Mouse (Mus musculus): ENCODE measurements at regions not wholly inside any gene's neighbourhood (a gene's known extent, or its start where the extent isn't known, plus 50 kb on each side); places are given as distances from the start of the nearest gene placed in this dataset.

DNA sequence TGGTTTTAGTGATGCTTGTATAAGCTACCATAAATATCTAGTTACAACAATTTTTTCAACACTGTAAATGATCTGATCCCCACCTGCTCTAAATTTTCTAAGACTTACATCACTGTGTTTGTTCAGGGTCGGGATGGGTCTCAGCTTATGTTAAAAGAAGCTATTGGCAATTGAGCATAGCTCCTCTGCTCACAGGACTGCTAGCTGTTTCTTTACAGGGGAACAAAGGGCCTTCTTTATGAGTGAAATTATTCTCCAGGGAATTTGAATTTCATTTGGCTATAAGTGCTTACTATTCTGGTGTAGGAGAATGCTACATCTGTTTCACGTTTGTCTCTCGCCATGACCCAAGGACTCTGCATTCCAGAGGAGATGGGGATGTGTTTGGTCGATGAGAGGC is 255.6 kb upstream of the Ccdc54 start:
- Histone ChIP-seq H3K27ac (replicated peaks; ENCODE audit: low read depth, low read length) (no peak overlapping the region), H3K27me3 (replicated peaks; ENCODE audit: control insufficient read depth, insufficient read depth, low read length) (no peaks in the 10 kb centered on the region), H3K9ac (ENCODE audit: low read depth, low read length) (no peak overlapping the region), H3K36me3 (ENCODE audit: control insufficient read depth, insufficient read depth, low read length) (no peaks in the 10 kb centered on the region), H3K9me3 (ENCODE audit: control insufficient read depth, low read length) (no peaks in the 10 kb centered on the region), H3K4me2 (ENCODE audit: low read depth, low read length) (no peak overlapping the region), H3K4me1 (ENCODE audit: control insufficient read depth, insufficient read depth, low read length) (no peaks in the 10 kb centered on the region; the same call in 1 of the 2 replicates), H3K4me3 (ENCODE audit: low read depth, low read length) (no peak overlapping the region)
- ATAC-seq (ENCODE audit: low read depth) (peak; percentile 62), DNase-seq (ENCODE audit: low spot score) (peak; percentile 69)
- WGBS, result 26% methylated on average over 4 of the region's 4 CpGs

DNA sequence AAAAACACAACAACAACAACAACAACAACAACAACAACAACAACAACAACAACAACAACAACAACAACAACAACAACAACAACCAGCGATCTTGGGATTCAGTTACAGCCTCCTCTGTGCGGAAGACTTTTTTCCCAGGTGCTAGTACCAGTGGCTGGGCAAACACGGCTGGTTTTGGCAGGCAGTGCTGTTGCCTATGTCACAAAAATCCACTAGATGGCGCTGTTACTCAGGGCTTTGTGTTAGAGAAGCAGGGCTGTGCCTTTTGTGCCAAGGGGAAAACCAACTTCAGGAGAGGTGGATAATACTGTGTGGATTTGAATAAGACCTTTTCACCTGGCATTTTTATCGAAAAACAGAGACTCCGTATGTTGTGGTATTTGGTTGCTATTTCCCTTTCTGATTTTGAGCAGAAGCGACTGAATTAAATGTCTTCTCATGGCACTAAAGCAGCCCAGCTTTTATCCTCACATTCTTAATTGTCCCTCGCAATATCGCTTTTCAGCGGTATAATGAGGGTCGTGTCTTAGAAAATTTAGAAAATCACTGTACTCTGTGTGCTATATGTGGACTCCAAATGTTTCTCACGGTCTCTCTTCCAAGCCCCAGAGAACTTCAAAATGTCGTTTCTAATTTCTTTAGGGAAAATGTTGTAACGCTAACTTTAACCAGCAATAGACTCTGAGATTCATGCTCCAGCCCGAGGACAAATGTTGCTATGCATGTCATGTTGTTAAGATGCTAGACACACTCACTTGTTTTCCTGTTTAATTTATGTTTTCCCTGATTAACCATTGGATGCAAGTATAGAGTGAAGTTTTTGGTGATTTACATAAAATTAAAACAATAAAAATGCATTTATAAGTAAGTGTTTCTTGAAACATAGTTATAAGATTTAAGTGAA is 251.0 kb upstream of the Ccdc54 start:
- no peak overlapping the region for H3K4me3 ChIP-seq (ENCODE audit: low read depth, low read length)
- peak; percentile 91 for ATAC-seq (ENCODE audit: low read depth)
- no peaks in the 10 kb centered on the region; the same call in 1 of the 2 replicates for H3K4me1 ChIP-seq (ENCODE audit: control insufficient read depth, insufficient read depth, low read length)
- H3K27ac ChIP-seq (replicated peaks; ENCODE audit: low read depth, low read length), result no peak overlapping the region
- 28% methylated on average over 15 of the region's 15 CpGs for WGBS
- H3K27me3 ChIP-seq (replicated peaks; ENCODE audit: control insufficient read depth, insufficient read depth, low read length), result no peaks in the 10 kb centered on the region
- H3K9ac ChIP-seq (ENCODE audit: low read depth, low read length), result no peak overlapping the region
- H3K9me3 ChIP-seq (ENCODE audit: control insufficient read depth, low read length), result no peaks in the 10 kb centered on the region
- DNase-seq (ENCODE audit: low spot score), result peak; percentile 90
- peak overlapping the region; percentile 47 for H3K4me2 ChIP-seq (ENCODE audit: low read depth, low read length)
- no peaks in the 10 kb centered on the region for H3K36me3 ChIP-seq (ENCODE audit: control insufficient read depth, insufficient read depth, low read length)

DNA sequence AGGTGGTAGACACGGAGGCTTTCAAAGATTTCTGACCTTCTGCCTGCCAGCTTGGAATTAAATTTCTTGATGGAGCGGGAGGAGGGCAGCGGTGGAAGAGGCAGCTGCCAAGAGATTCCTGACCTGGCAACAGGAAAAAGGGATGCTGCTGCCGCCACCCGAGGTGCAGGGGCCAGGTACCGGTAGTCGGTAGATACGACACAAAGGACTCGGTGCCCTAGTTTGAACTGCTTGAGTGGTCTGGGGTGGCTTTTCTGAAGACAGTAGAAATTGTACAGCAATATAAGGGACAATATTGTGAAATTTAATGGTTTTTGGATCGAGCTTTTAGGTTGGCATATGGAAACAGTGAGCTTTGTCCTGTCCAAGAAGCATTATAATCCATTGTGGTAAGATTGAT is 250.3 kb upstream of the Ccdc54 start:
- Histone ChIP-seq H3K9ac (ENCODE audit: low read depth, low read length) (no peak overlapping the region), H3K27me3 (replicated peaks; ENCODE audit: control insufficient read depth, insufficient read depth, low read length) (no peaks in the 10 kb centered on the region), H3K36me3 (ENCODE audit: control insufficient read depth, insufficient read depth, low read length) (no peaks in the 10 kb centered on the region), H3K4me2 (ENCODE audit: low read depth, low read length) (no peak overlapping the region), H3K4me3 (ENCODE audit: low read depth, low read length) (no peak overlapping the region), H3K27ac (replicated peaks; ENCODE audit: low read depth, low read length) (no peak overlapping the region), H3K4me1 (ENCODE audit: control insufficient read depth, insufficient read depth, low read length) (no peaks in the 10 kb centered on the region), H3K9me3 (ENCODE audit: control insufficient read depth, low read length) (no peaks in the 10 kb centered on the region)
- ATAC-seq (ENCODE audit: low read depth), result no peak
- DNase-seq (ENCODE audit: low spot score), result no peak
- 63% methylated on average over 10 of the region's 10 CpGs for WGBS

DNA sequence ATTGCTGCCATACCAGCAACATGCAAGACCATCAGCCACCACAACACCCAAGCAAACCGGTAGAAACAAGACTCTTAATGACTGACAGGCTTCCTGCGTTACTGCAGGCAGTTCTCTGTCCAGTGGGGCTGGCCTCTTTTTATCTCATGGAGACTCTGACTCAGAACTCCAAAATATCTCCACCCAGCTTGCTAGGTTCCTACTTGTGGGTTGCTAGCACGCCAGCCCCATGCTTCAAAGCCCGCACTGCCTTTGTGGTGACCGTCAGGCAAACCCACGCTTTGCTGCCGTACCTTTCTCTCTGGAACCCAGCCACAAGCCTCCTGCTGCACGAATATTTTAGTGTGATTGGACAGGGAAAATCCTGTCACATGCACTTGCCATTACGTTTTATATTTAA is 248.7 kb upstream of the Ccdc54 start:
- no peak overlapping the region for H3K4me2 ChIP-seq (ENCODE audit: low read depth, low read length)
- H3K4me1 ChIP-seq (ENCODE audit: control insufficient read depth, insufficient read depth, low read length), result no peaks in the 10 kb centered on the region
- WGBS, result 67% methylated on average over 9 of the region's 9 CpGs
- no peaks in the 10 kb centered on the region for H3K9me3 ChIP-seq (ENCODE audit: control insufficient read depth, low read length)
- H3K9ac ChIP-seq (ENCODE audit: low read depth, low read length), result no peak overlapping the region
- H3K4me3 ChIP-seq (ENCODE audit: low read depth, low read length), result no peak overlapping the region
- H3K27me3 ChIP-seq (replicated peaks; ENCODE audit: control insufficient read depth, insufficient read depth, low read length), result no peaks in the 10 kb centered on the region
- no peaks in the 10 kb centered on the region for H3K36me3 ChIP-seq (ENCODE audit: control insufficient read depth, insufficient read depth, low read length)
- DNase-seq (ENCODE audit: low spot score), result no peak
- no peak overlapping the region for H3K27ac ChIP-seq (replicated peaks; ENCODE audit: low read depth, low read length)
- ATAC-seq (ENCODE audit: low read depth), result no peak

DNA sequence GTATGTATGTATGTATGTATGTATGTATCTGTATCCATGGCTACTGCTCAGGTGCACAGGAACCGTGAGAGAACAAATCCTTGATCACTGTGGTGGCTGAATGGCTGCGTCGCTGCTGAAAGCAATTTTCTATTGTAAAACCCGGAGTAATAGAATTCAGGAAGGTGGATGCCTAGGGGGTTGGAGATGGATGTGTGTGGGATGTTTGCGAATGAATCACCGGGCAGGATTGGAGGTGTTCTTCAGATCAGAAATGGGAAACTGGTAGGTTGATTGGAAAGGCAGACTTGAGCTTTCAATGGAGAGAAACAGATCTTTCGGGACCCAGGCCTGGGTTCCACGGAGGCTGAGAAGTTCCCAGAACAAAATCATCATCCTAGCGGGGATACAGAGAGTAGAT is 246.5 kb upstream of the Ccdc54 start:
- H3K4me2 ChIP-seq (ENCODE audit: low read depth, low read length), result no peak overlapping the region

DNA sequence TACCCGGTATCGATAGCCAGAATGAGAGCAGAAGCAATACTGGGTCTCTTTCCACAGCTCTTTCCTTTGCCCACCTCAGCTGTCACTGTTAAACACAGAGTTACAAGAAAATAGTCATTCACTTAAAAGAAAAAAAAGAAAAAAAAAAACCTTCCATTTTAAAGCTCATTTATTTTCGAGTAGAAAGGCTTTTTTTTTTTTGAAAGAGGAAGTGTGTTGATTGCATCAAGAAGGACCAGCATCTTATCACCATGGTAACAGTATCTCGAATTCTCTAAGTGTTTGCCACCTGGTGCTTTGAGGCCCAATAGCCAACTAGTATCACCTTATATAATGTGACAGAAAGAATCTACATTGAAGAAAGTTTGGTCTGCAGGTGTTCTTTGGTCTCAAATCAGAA is 245.5 kb upstream of the Ccdc54 start:
- ATAC-seq (ENCODE audit: low read depth), result no peak

More for the DNA sequence above, 246.5 kb upstream of the Ccdc54 start:
- Histone ChIP-seq H3K9ac (ENCODE audit: low read depth, low read length) (no peak overlapping the region), H3K27ac (replicated peaks; ENCODE audit: low read depth, low read length) (no peak overlapping the region), H3K27me3 (replicated peaks; ENCODE audit: control insufficient read depth, insufficient read depth, low read length) (no peaks in the 10 kb centered on the region), H3K36me3 (ENCODE audit: control insufficient read depth, insufficient read depth, low read length) (no peaks in the 10 kb centered on the region), H3K9me3 (ENCODE audit: control insufficient read depth, low read length) (no peaks in the 10 kb centered on the region), H3K4me1 (ENCODE audit: control insufficient read depth, insufficient read depth, low read length) (no peaks in the 10 kb centered on the region), H3K4me3 (ENCODE audit: low read depth, low read length) (no peak overlapping the region)
- ATAC-seq (ENCODE audit: low read depth) (no peak), DNase-seq (ENCODE audit: low spot score) (no peak)
- 85% methylated on average over 9 of the region's 9 CpGs for WGBS

DNA sequence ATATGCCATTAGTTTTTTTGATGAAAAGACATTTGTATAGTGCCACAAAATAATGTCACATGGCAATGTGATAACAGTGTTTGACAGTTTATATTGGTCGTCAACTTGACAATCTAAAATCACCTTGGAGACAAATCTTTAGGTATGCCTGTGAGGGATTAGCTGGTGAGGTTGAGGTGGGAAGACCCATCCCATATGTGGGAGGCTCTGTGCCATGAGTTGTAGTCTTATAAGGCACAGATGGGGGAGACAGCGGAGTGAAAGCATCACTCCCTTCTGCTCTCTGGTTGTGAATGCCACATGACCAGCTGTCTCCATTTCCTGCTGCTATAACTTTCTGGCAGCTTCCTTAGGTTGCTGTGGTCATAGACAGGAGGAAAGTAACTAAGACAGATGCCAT is 242.4 kb upstream of the Ccdc54 start:
- Histone ChIP-seq H3K27me3 (replicated peaks; ENCODE audit: control insufficient read depth, insufficient read depth, low read length) (no peaks in the 10 kb centered on the region), H3K9ac (ENCODE audit: low read depth, low read length) (no peak overlapping the region), H3K9me3 (ENCODE audit: control insufficient read depth, low read length) (no peaks in the 10 kb centered on the region), H3K36me3 (ENCODE audit: control insufficient read depth, insufficient read depth, low read length) (no peaks in the 10 kb centered on the region), H3K4me1 (ENCODE audit: control insufficient read depth, insufficient read depth, low read length) (no peaks in the 10 kb centered on the region), H3K27ac (replicated peaks; ENCODE audit: low read depth, low read length) (no peak overlapping the region), H3K4me2 (ENCODE audit: low read depth, low read length) (no peak overlapping the region), H3K4me3 (ENCODE audit: low read depth, low read length) (no peak overlapping the region)
- DNase-seq (ENCODE audit: low spot score) (no peak), ATAC-seq (ENCODE audit: low read depth) (no peak)
- 82% methylated on average over 2 of the region's 2 CpGs for WGBS

More for the DNA sequence above, 245.5 kb upstream of the Ccdc54 start:
- no peaks in the 10 kb centered on the region for H3K9me3 ChIP-seq (ENCODE audit: control insufficient read depth, low read length)
- H3K36me3 ChIP-seq (ENCODE audit: control insufficient read depth, insufficient read depth, low read length), result no peaks in the 10 kb centered on the region
- H3K4me1 ChIP-seq (ENCODE audit: control insufficient read depth, insufficient read depth, low read length), result no peaks in the 10 kb centered on the region
- no peak for DNase-seq (ENCODE audit: low spot score)
- H3K4me3 ChIP-seq (ENCODE audit: low read depth, low read length), result no peak overlapping the region
- 69% methylated on average over 4 of the region's 4 CpGs for WGBS
- no peak overlapping the region for H3K27ac ChIP-seq (replicated peaks; ENCODE audit: low read depth, low read length)
- H3K4me2 ChIP-seq (ENCODE audit: low read depth, low read length), result no peak overlapping the region
- H3K9ac ChIP-seq (ENCODE audit: low read depth, low read length), result no peak overlapping the region
- H3K27me3 ChIP-seq (replicated peaks; ENCODE audit: control insufficient read depth, insufficient read depth, low read length), result no peaks in the 10 kb centered on the region

DNA sequence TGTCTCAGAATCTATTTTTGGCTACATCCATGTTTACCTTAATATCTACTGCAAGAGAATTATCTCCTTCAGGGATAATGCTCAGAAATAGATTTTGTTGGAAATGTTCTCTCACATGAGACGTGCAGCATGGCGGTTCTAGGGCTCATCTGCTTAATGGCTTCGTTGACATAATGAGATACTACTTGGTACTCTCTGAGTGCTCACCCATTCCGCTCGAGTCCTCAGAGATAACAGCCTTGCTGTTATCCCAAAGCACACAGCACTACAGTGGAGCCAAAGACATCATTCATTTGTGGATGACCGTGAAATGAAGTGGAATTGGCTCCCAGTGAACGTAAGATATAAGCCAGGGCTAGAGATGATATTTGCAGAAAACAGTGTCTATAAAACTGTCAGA is 231.4 kb upstream of the Ccdc54 start:
- Histone ChIP-seq H3K4me2 (ENCODE audit: low read depth, low read length) (no peak overlapping the region), H3K9ac (ENCODE audit: low read depth, low read length) (no peak overlapping the region), H3K27me3 (replicated peaks; ENCODE audit: control insufficient read depth, insufficient read depth, low read length) (no peaks in the 10 kb centered on the region), H3K4me3 (ENCODE audit: low read depth, low read length) (no peak overlapping the region), H3K27ac (replicated peaks; ENCODE audit: low read depth, low read length) (no peak overlapping the region), H3K9me3 (ENCODE audit: control insufficient read depth, low read length) (no peaks in the 10 kb centered on the region), H3K4me1 (ENCODE audit: control insufficient read depth, insufficient read depth, low read length) (no peaks in the 10 kb centered on the region), H3K36me3 (ENCODE audit: control insufficient read depth, insufficient read depth, low read length) (no peaks in the 10 kb centered on the region)
- 75% methylated on average over 7 of the region's 7 CpGs for WGBS
- no peak for ATAC-seq (ENCODE audit: low read depth)
- no peak for DNase-seq (ENCODE audit: low spot score)

DNA sequence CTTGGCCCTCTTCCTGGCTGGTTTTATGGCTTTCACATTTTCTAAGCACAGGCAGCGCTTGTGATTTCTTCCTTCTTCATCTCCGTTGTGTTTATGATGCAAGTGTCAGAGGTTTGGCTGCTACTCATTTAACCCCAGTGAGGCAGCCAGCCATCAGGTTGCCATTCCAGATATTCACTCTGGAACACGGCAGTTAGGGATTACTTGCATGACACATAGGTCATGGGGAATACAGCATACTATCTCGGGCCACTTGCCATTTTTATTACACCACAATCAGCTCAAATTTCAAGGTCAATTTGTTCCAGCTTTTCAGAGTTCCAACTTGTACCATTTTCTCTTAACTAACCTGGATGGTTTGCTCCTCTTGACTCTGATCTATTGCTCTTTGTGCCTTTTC is 223.7 kb upstream of the Ccdc54 start:
- H3K9me3 ChIP-seq (ENCODE audit: control insufficient read depth, low read length), result no peaks in the 10 kb centered on the region
- 39% methylated on average over 4 of the region's 4 CpGs for WGBS
- ATAC-seq (ENCODE audit: low read depth) (no peak), DNase-seq (ENCODE audit: low spot score) (peak; percentile 51)
- H3K27ac ChIP-seq (replicated peaks; ENCODE audit: low read depth, low read length), result no peak overlapping the region
- no peak overlapping the region for H3K4me3 ChIP-seq (ENCODE audit: low read depth, low read length)
- no peaks in the 10 kb centered on the region for H3K4me1 ChIP-seq (ENCODE audit: control insufficient read depth, insufficient read depth, low read length)
- no peak overlapping the region for H3K4me2 ChIP-seq (ENCODE audit: low read depth, low read length)
- no peaks in the 10 kb centered on the region for H3K27me3 ChIP-seq (replicated peaks; ENCODE audit: control insufficient read depth, insufficient read depth, low read length)
- no peaks in the 10 kb centered on the region for H3K36me3 ChIP-seq (ENCODE audit: control insufficient read depth, insufficient read depth, low read length)
- no peak overlapping the region for H3K9ac ChIP-seq (ENCODE audit: low read depth, low read length)
